In genomic region chr7:134650246-134650830, GRCm38 (mm10) we compare ENCODE assay signal across 18 mouse cellular contexts. TPM values are rescaled to one million over a fixed set of nuclear protein-coding genes. Genes with fewer than 3 reads are reported as not detected.
A peak's percentile ranks its signal among the peaks of the same experiment; 100 is the strongest.
DNase-seq lines count a peak whose midpoint lies in the region; ATAC-seq and TF ChIP-seq lines count a peak whose summit lies in the region.
"Had no signal": no experiment of that assay in that cellular context is flagged by ENCODE, and none has a peak within 500 bp of the region (broad histone marks: within the 10 kb centered on the region; RNA-seq: fewer than 3 reads in every experiment).

No protein-coding gene starts in this region.

- no peaks in the 10 kb centered on the region for H3K27me3 ChIP-seq in limb, embryonic 15.5 days
- H3K27me3 ChIP-seq in limb, embryonic 10.5 days (ENCODE audit: low read depth, poor library complexity, severe bottlenecking) = no peaks in the 10 kb centered on the region
- H3K27me3 ChIP-seq in myocyte (ENCODE audit: control insufficient read depth, insufficient read depth, insufficient read length) = no peaks in the 10 kb centered on the region
- H3K27me3 ChIP-seq: liver, embryonic 12.5 days; midbrain, embryonic 13.5 days; Patski had no signal

- TF ChIP-seq POLR2A in embryonic fibroblast, embryonic 13.5 days (IDR thresholded peaks at IDR 0.05; ENCODE audit: low read depth, low read length) = no peak
- TF ChIP-seq POLR2A in myocyte (IDR thresholded peaks at IDR 0.05; ENCODE audit: insufficient read length, low read depth) = no peak

- H3K4me3 ChIP-seq in limb, embryonic 15.5 days = no peak overlapping the region
- no peak overlapping the region for H3K4me3 ChIP-seq in limb, embryonic 10.5 days
- no peak overlapping the region for H3K4me3 ChIP-seq in embryonic fibroblast, embryonic 13.5 days (ENCODE audit: insufficient read depth, low read length)
- H3K4me3 ChIP-seq in myocyte = no peak overlapping the region
- H3K4me3 ChIP-seq: liver, embryonic 12.5 days; midbrain, embryonic 13.5 days had no signal

- 75% methylated on average over 8 of the region's 8 CpGs for WGBS in limb, embryonic 15.5 days
- 87% methylated on average over 8 of the region's 8 CpGs for WGBS in limb, embryonic 10.5 days

- H3K27ac ChIP-seq in limb, embryonic 15.5 days = no peak overlapping the region
- H3K27ac ChIP-seq in limb, embryonic 10.5 days = no peak overlapping the region
- peak overlapping the region; percentile 55 for H3K27ac ChIP-seq in embryonic fibroblast, embryonic 13.5 days (ENCODE audit: insufficient read depth, low read length)
- H3K27ac ChIP-seq: liver, embryonic 12.5 days; midbrain, embryonic 13.5 days had no signal

- TF ChIP-seq CTCF in embryonic fibroblast, embryonic 13.5 days (IDR thresholded peaks at IDR 0.05; ENCODE audit: borderline replicate concordance, insufficient read depth, low read length) = no peak

- no peaks in the 10 kb centered on the region for H3K36me3 ChIP-seq in limb, embryonic 15.5 days
- H3K36me3 ChIP-seq in limb, embryonic 10.5 days = no peaks in the 10 kb centered on the region
- H3K36me3 ChIP-seq in myocyte (ENCODE audit: control insufficient read depth, insufficient read depth) = no peaks in the 10 kb centered on the region
- H3K36me3 ChIP-seq: liver, embryonic 12.5 days; midbrain, embryonic 13.5 days had no signal

- H3K79me2 ChIP-seq in myocyte (ENCODE audit: control insufficient read depth, insufficient read depth) = no peaks in the 10 kb centered on the region

- H3K4me1 ChIP-seq in limb, embryonic 15.5 days = no peaks in the 10 kb centered on the region
- H3K4me1 ChIP-seq in limb, embryonic 10.5 days = no peaks in the 10 kb centered on the region
- peaks cover 10% of the 10 kb centered on the region for H3K4me1 ChIP-seq in embryonic fibroblast, embryonic 13.5 days (ENCODE audit: control insufficient read depth, insufficient read depth, low read length)
- H3K4me1 ChIP-seq: liver, embryonic 12.5 days; midbrain, embryonic 13.5 days had no signal

- peak; percentile 88; the same call in 1 of the 2 replicates for ATAC-seq in frontal cortex, adult (ENCODE audit: low TSS enrichment)
- peak; percentile 63; the same call in 1 of the 2 replicates for ATAC-seq in limb, embryonic 15.5 days (ENCODE audit: insufficient number of reproducible peaks, low FRiP score, low TSS enrichment, low read depth)
- ATAC-seq: forebrain, embryonic 14.5 days; liver, embryonic 12.5 days; midbrain, embryonic 13.5 days; Patski had no signal

- H3K4me2 ChIP-seq in limb, embryonic 15.5 days = no peak overlapping the region
- H3K4me2 ChIP-seq in myocyte (ENCODE audit: low read depth) = peak overlapping the region; percentile 28
- H3K4me2 ChIP-seq: liver, embryonic 12.5 days; lung, embryonic 14.5 days; midbrain, embryonic 13.5 days had no signal

- DNase-seq in frontal cortex, postnatal 25 days (ENCODE audit: low spot score in 2 of 2) = no peak
- no peak for DNase-seq in limb, embryonic 10.5 days (ENCODE audit: low spot score)
- DNase-seq in cerebellum, adult 9-11 months = no peak
- no peak for DNase-seq in testis, postnatal 14 days (ENCODE audit: low spot score)
- DNase-seq: adrenal gland, postnatal 36 days; cerebellum, postnatal 14 days; embryo, embryonic 11 days; kidney, adult 9 months; left cerebral cortex, postnatal 4 days; lung, embryonic 14.5 days had no signal

- no peaks in the 10 kb centered on the region for H3K9me3 ChIP-seq in limb, embryonic 15.5 days
- no peaks in the 10 kb centered on the region for H3K9me3 ChIP-seq in limb, embryonic 10.5 days (replicated peaks)
- H3K9me3 ChIP-seq: liver, embryonic 12.5 days; midbrain, embryonic 13.5 days had no signal

- no peak overlapping the region for H3ac ChIP-seq in myocyte (ENCODE audit: control insufficient read depth, insufficient read length)

- no peak overlapping the region for H3K9ac ChIP-seq in limb, embryonic 15.5 days
- H3K9ac ChIP-seq: liver, embryonic 12.5 days; lung, embryonic 14.5 days; midbrain, embryonic 13.5 days had no signal

TF ChIP-seq in myocyte, 11 proteins besides CTCF, POLR2A, EP300 and RAD21:
- TF ChIP-seq SRF (IDR thresholded peaks at IDR 0.05; ENCODE audit: control insufficient read depth, insufficient read length, low read depth) (no peak), TCF3 (IDR thresholded peaks at IDR 0.05; ENCODE audit: insufficient read length, low read depth) (no peak), E2F4 (IDR thresholded peaks at IDR 0.05; ENCODE audit: insufficient read depth) (no peak), MYOG (IDR thresholded peaks at IDR 0.05; ENCODE audit: control insufficient read depth in 1 of 3, insufficient read depth in 1 of 3, insufficient read length in 2 of 3, low read depth in 2 of 3) (no peak), TCF12 (IDR thresholded peaks at IDR 0.05; ENCODE audit: insufficient read depth, poor library complexity, severe bottlenecking) (no peak), POLR2AphosphoS2 (IDR thresholded peaks at IDR 0.05; ENCODE audit: insufficient read length, low read depth) (no peak), MYOD1 (IDR thresholded peaks at IDR 0.05; ENCODE audit: control insufficient read depth in 1 of 3, insufficient read length in 2 of 3, low read depth in 2 of 3) (no peak), MAX (IDR thresholded peaks at IDR 0.05; ENCODE audit: low read depth) (no peak), REST (IDR thresholded peaks at IDR 0.05; ENCODE audit: insufficient read depth, insufficient read length) (no peak), CEBPB (IDR thresholded peaks at IDR 0.05; ENCODE audit: insufficient read depth, poor library complexity, severe bottlenecking) (no peak), USF1 (IDR thresholded peaks at IDR 0.05; ENCODE audit: low read depth) (no peak)

RNA-seq across cellular contexts. Expression of gene Dock1, which starts 20.1 kb away (rescaled TPM):
- polyA plus RNA-seq in limb, embryonic 15.5 days (2015; fragmentation: Nextera tagmentation; extraction: Ambion mirVana) = 33.4 and 36.4 TPM in 2 replicates
- 36.3 and 44.5 TPM in 2 replicates for polyA plus RNA-seq in limb, embryonic 10.5 days (2016; fragmentation: Nextera tagmentation; extraction: Ambion mirVana)
- polyA plus RNA-seq in embryonic fibroblast, embryonic 13.5 days (2011; ENCODE audit: insufficient read length, low read depth, missing spikeins) = 49.0 and 59.7 TPM in 2 replicates
- 6.2 TPM for polyA plus RNA-seq in myocyte (2012; fragmentation: generic; extraction: Trizol)
